Mouse (Mus musculus) embryonic fibroblast, embryonic 13.5 days (primary cell): ENCODE results near the gene A430005L14Rik.

ENCODE experiments used
- CTCF ChIP-seq: IDR thresholded peaks from 2 replicates; pipeline ENCODE4 v1.5.1; 2011; ENCODE audit warnings: mild to moderate bottlenecking, control low read depth, low read length, moderate library complexity, borderline replicate concordance; ENCODE audit not compliant: insufficient read depth
- POLR2A ChIP-seq: IDR thresholded peaks from 2 replicates; pipeline ENCODE4 v1.6.1; 2011; ENCODE audit warnings: low read depth, mild to moderate bottlenecking, control low read depth, low read length, moderate library complexity

- TF ChIP-seq CTCF (no peak), POLR2A (no peak)
Measured at GRCm38 (mm10) chr4:153951692-153952091, 5.3 kb upstream of the A430005L14Rik start.
